Comparison of ENCODE assay signal across 7 mouse cellular contexts in the genomic region with DNA sequence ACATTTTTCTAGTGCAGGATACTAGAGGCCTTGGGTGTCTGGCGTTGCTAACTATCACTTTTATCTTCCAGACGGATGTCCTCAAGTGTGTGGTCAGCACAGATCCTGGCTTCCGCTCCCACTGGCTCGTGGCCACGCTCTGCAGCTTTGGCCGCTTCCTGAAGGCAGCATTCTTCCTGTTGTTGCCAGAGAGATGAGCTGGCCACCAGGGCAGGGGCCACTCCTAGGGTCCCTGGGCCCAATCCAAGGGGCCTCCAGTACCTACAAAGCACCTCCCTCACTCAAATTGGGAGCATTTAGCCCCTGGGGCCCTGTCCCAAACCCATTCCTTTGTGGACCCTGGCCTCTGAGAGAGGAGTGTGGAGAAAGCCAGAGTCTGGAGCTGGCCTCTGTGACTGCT. TPM values are rescaled to one million over a fixed set of nuclear protein-coding genes. Genes with fewer than 3 reads are reported as not detected.
A peak's percentile ranks its signal among the peaks of the same experiment; 100 is the strongest.
DNase-seq lines count a peak whose midpoint lies in the region; ATAC-seq and TF ChIP-seq lines count a peak whose summit lies in the region.

No protein-coding gene starts in this region.

- intact Hi-C loops in heart, postnatal 25 days (cut with DNase I) = loop anchor here (2.0 kb wide), 1 partner anchor 14 kb away; no protein-coding TSS in a partner anchor
- intact Hi-C loops in left cerebral cortex, postnatal 14 days (cut with DNase I) = no loop called here

- H3K4me2 ChIP-seq in hindbrain, postnatal 0 days (ENCODE audit: low read depth, low read length) = no peak overlapping the region

- no peak for ATAC-seq in hindbrain, postnatal 0 days

- DNase-seq in adrenal gland, adult 2 months = peak; percentile 81
- DNase-seq in cerebellum, postnatal 14 days = peak; percentile 67 to 75
- DNase-seq in heart, postnatal 25 days (ENCODE audit: low spot score) = peak; percentile 65
- peak; percentile 65 for DNase-seq in lung, postnatal 14 days
- no peak for DNase-seq in layer of hippocampus, postnatal 10 days (ENCODE audit: low spot score in 2 of 2)
- no peak for DNase-seq in hindbrain, postnatal 0 days (ENCODE audit: low spot score)
- DNase-seq in left cerebral cortex, postnatal 14 days (ENCODE audit: low spot score in 2 of 2) = no peak

- H3K4me1 ChIP-seq in hindbrain, postnatal 0 days (ENCODE audit: insufficient read depth, low read length) = no peaks in the 10 kb centered on the region

- H3K27ac ChIP-seq in hindbrain, postnatal 0 days = no peak overlapping the region

- no peaks in the 10 kb centered on the region for H3K9me3 ChIP-seq in hindbrain, postnatal 0 days (ENCODE audit: low read length)

- no peak for TF ChIP-seq CTCF in hindbrain, postnatal 0 days (IDR thresholded peaks at IDR 0.05; ENCODE audit: low read depth)

- WGBS in hindbrain, postnatal 0 days = 64% methylated on average over 6 of the region's 6 CpGs

- no peak overlapping the region for H3K4me3 ChIP-seq in hindbrain, postnatal 0 days (ENCODE audit: low read length)

- H3K27me3 ChIP-seq in hindbrain, postnatal 0 days (ENCODE audit: insufficient read depth, low read length) = no peaks in the 10 kb centered on the region

- no peak overlapping the region for H3K9ac ChIP-seq in hindbrain, postnatal 0 days (replicated peaks; ENCODE audit: low read length)

- H3K36me3 ChIP-seq in hindbrain, postnatal 0 days (ENCODE audit: insufficient read depth, low read length) = peaks cover 11% of the 10 kb centered on the region

RNA-seq across cellular contexts. Expression of a gene that starts 9.5 kb away (rescaled TPM):
- total RNA-seq in adrenal gland, adult 2 months (2021) = 10 to 100 TPM in 1 of 2 experiments, 1 to 10 TPM in 1; 8.9 to 16.4 TPM
- 54.5 and 93.1 TPM in 2 replicates for polyA plus RNA-seq in adrenal gland, adult 2 months (2012; rRNA removed)
- total RNA-seq in heart, postnatal 25 days (2021) = 1 to 10 TPM; 4.7 TPM
- 10 to 100 TPM; 60.4 to 63.3 TPM for total RNA-seq in layer of hippocampus, postnatal 10 days (2021)
- 133 and 136 TPM in 2 replicates for total RNA-seq in hindbrain, postnatal 0 days (2014; rRNA removed)
- polyA plus RNA-seq in hindbrain, postnatal 0 days (2015; fragmentation: Nextera tagmentation; extraction: Ambion mirVana) = 97.6 and 103 TPM in 2 replicates
- total RNA-seq in left cerebral cortex, postnatal 14 days (2021) = 10 to 100 TPM; 19.1 to 20.5 TPM

RNA-seq across cellular contexts. Expression of a gene that starts 36.5 kb away (rescaled TPM):
- 100 to 1,000 TPM; 115 to 140 TPM for total RNA-seq in adrenal gland, adult 2 months (2021)
- polyA plus RNA-seq in adrenal gland, adult 2 months (2012; rRNA removed) = 65.7 and 66.4 TPM in 2 replicates
- total RNA-seq in heart, postnatal 25 days (2021) = 10 to 100 TPM; 91.2 to 95.6 TPM
- total RNA-seq in layer of hippocampus, postnatal 10 days (2021) = 100 to 1,000 TPM; 353 to 378 TPM
- 261 and 340 TPM in 2 replicates for total RNA-seq in hindbrain, postnatal 0 days (2014; rRNA removed)
- 309 and 328 TPM in 2 replicates for polyA plus RNA-seq in hindbrain, postnatal 0 days (2015; fragmentation: Nextera tagmentation; extraction: Ambion mirVana)
- total RNA-seq in left cerebral cortex, postnatal 14 days (2021) = 100 to 1,000 TPM; 382 to 402 TPM

RNA-seq across cellular contexts. Expression of a gene that starts 56.3 kb away (rescaled TPM):
- total RNA-seq in adrenal gland, adult 2 months (2021) = 10 to 100 TPM; 73.5 to 87.9 TPM
- polyA plus RNA-seq in adrenal gland, adult 2 months (2012; rRNA removed) = 43.7 and 50.8 TPM in 2 replicates
- total RNA-seq in heart, postnatal 25 days (2021) = 10 to 100 TPM; 36.9 to 37.9 TPM
- 10 to 100 TPM; 67.2 to 69.7 TPM for total RNA-seq in layer of hippocampus, postnatal 10 days (2021)
- total RNA-seq in hindbrain, postnatal 0 days (2014; rRNA removed) = 51.1 and 75.8 TPM in 2 replicates
- 75.0 and 76.3 TPM in 2 replicates for polyA plus RNA-seq in hindbrain, postnatal 0 days (2015; fragmentation: Nextera tagmentation; extraction: Ambion mirVana)
- 10 to 100 TPM; 68.3 to 76.7 TPM for total RNA-seq in left cerebral cortex, postnatal 14 days (2021)

RNA-seq across cellular contexts. Expression of a gene that starts 59.7 kb away (rescaled TPM):
- 10 to 100 TPM; 49.2 to 52.0 TPM for total RNA-seq in adrenal gland, adult 2 months (2021)
- polyA plus RNA-seq in adrenal gland, adult 2 months (2012; rRNA removed) = 44.0 and 45.1 TPM in 2 replicates
- total RNA-seq in heart, postnatal 25 days (2021) = 10 to 100 TPM; 78.5 to 84.7 TPM
- 10 to 100 TPM; 31.5 to 32.8 TPM for total RNA-seq in layer of hippocampus, postnatal 10 days (2021)
- 41.5 and 58.7 TPM in 2 replicates for total RNA-seq in hindbrain, postnatal 0 days (2014; rRNA removed)
- 49.9 and 50.2 TPM in 2 replicates for polyA plus RNA-seq in hindbrain, postnatal 0 days (2015; fragmentation: Nextera tagmentation; extraction: Ambion mirVana)
- total RNA-seq in left cerebral cortex, postnatal 14 days (2021) = 10 to 100 TPM; 31.2 to 34.2 TPM

Comparison
In these comparisons a context has a peak if more than half of its experiments do, and no peak if none do; other contexts are left out.
1. DNase-seq: peak in adrenal gland, adult 2 months (single experiment), cerebellum, postnatal 14 days (2 of 2), heart, postnatal 25 days (single experiment) and lung, postnatal 14 days (single experiment); none in layer of hippocampus, postnatal 10 days (0 of 2), hindbrain, postnatal 0 days (single experiment) and left cerebral cortex, postnatal 14 days (0 of 2).